Mouse (Mus musculus) hindbrain, postnatal 0 days (tissue): ENCODE measurements at regions not wholly inside any gene's neighbourhood (a gene's known extent, or its start where the extent isn't known, plus 50 kb on each side); places are given as distances from the start of the nearest gene placed in this dataset.

Source experiments
- ATAC-seq: fragments of 200-750 bp; cut with Nextera tagmentation; 2 replicates; pipeline ENCODE4 v1.8.0; 2017; ENCODE audit warnings: mild to moderate bottlenecking, moderate TSS enrichment, moderate library complexity
- DNase-seq: peaks from one replicate; pipeline ENCODE4 v3.0.0-alpha.2; 2015; ENCODE audit warnings: low spot score
- H3K27ac ChIP-seq: fragments of 300-500 bp; sonication (generic); 2 replicates; pipeline ENCODE4 v1.5.1; 2014; ENCODE audit warnings: mild to moderate bottlenecking
- H3K27me3 ChIP-seq: fragments of 300-500 bp; sonication (generic); 2 replicates; pipeline ENCODE4 v1.6.1; 2014; ENCODE audit warnings: low read length, mixed read lengths; ENCODE audit not compliant: insufficient read depth
- H3K36me3 ChIP-seq: fragments of 300-500 bp; sonication (generic); 2 replicates; pipeline ENCODE4 v1.6.1; 2014; ENCODE audit warnings: low read length, mixed read lengths; ENCODE audit not compliant: insufficient read depth
- H3K4me1 ChIP-seq: fragments of 300-500 bp; sonication (generic); 2 replicates; pipeline ENCODE4 v1.6.1; 2014; ENCODE audit warnings: antibody characterized with exemption, low read length, mixed read lengths; ENCODE audit not compliant: insufficient read depth
- H3K4me2 ChIP-seq: fragments of 300-500 bp; sonication (generic); 2 replicates; pipeline ENCODE4 v1.6.1; 2014; ENCODE audit warnings: low read depth, mild to moderate bottlenecking, low read length, moderate library complexity, mixed read lengths
- H3K4me3 ChIP-seq: fragments of 300-500 bp; sonication (generic); 2 replicates; pipeline ENCODE4 v1.5.1; 2014; ENCODE audit warnings: low read length
- H3K9ac ChIP-seq: fragments of 300-500 bp; sonication (generic); replicated peaks from 2 replicates; pipeline ENCODE4 v1.6.1; 2014; ENCODE audit warnings: mild to moderate bottlenecking, low read length, moderate library complexity, mixed read lengths
- H3K9me3 ChIP-seq: fragments of 300-500 bp; sonication (generic); 2 replicates; pipeline ENCODE4 v1.6.1; 2016; ENCODE audit warnings: low read length, mixed read lengths
- CTCF ChIP-seq: IDR thresholded peaks from 2 replicates; pipeline ENCODE4 v1.5.1; 2016; ENCODE audit warnings: antibody characterized with exemption, control low read depth, low read depth
- WGBS: fragments of 180-500 bp; shearing (Covaris S2); extraction: QIAGEN DNeasy Blood & Tissue Kit; methylation state at CpG from one replicate; pipeline ENCODE4 v1.1.7; 2014; 5-methylcytosine and 5-hydroxymethylcytosine counted together

GRCm38 (mm10) chr3:128149216-128149615 is 253.1 kb upstream of the Fam241a start:
- H3K27ac ChIP-seq = no peak overlapping the region
- no peak for TF ChIP-seq CTCF
- no peak overlapping the region for H3K4me3 ChIP-seq
- H3K9me3 ChIP-seq = no peaks in the 10 kb centered on the region
- no peak overlapping the region for H3K4me2 ChIP-seq
- DNase-seq = no peak
- 75% methylated on average over 8 of the region's 8 CpGs for WGBS
- no peaks in the 10 kb centered on the region for H3K36me3 ChIP-seq
- H3K4me1 ChIP-seq = no peaks in the 10 kb centered on the region
- no peak overlapping the region for H3K9ac ChIP-seq
- ATAC-seq = no peak
- H3K27me3 ChIP-seq = no peaks in the 10 kb centered on the region

GRCm38 (mm10) chr3:128145329-128145728 is 249.2 kb upstream of the Fam241a start:
- DNase-seq (no peak), ATAC-seq (no peak)
- Histone ChIP-seq H3K27me3 (no peaks in the 10 kb centered on the region), H3K9me3 (no peaks in the 10 kb centered on the region), H3K4me1 (no peaks in the 10 kb centered on the region), H3K27ac (no peak overlapping the region), H3K4me2 (no peak overlapping the region), H3K4me3 (no peak overlapping the region), H3K9ac (no peak overlapping the region), H3K36me3 (no peaks in the 10 kb centered on the region)
- 85% methylated on average over 7 of the region's 7 CpGs for WGBS
- TF ChIP-seq CTCF = no peak

- Histone ChIP-seq H3K27me3 (no peaks in the 10 kb centered on the region), H3K4me2 (no peak overlapping the region), H3K9me3 (no peaks in the 10 kb centered on the region), H3K36me3 (no peaks in the 10 kb centered on the region), H3K9ac (no peak overlapping the region), H3K27ac (no peak overlapping the region), H3K4me3 (no peak overlapping the region), H3K4me1 (no peaks in the 10 kb centered on the region)
- no peak for TF ChIP-seq CTCF
- no peak for ATAC-seq
- DNase-seq = no peak
- 88% methylated on average over 5 of the region's 5 CpGs for WGBS
Observed at GRCm38 (mm10) chr3:128127836-128128235, 231.7 kb upstream of the Fam241a start.

GRCm38 (mm10) chr3:128126664-128127063 is 230.5 kb upstream of the Fam241a start:
- Histone ChIP-seq H3K36me3 (no peaks in the 10 kb centered on the region), H3K9ac (no peak overlapping the region), H3K4me1 (no peaks in the 10 kb centered on the region), H3K27ac (no peak overlapping the region), H3K27me3 (no peaks in the 10 kb centered on the region), H3K9me3 (no peaks in the 10 kb centered on the region), H3K4me2 (no peak overlapping the region), H3K4me3 (no peak overlapping the region)
- DNase-seq (no peak), ATAC-seq (no peak)
- WGBS = 62% methylated on average over 3 of the region's 3 CpGs
- no peak for TF ChIP-seq CTCF

GRCm38 (mm10) chr3:128122111-128122510 is 226.0 kb upstream of the Fam241a start:
- no peaks in the 10 kb centered on the region for H3K36me3 ChIP-seq
- H3K9ac ChIP-seq = no peak overlapping the region
- no peaks in the 10 kb centered on the region for H3K4me1 ChIP-seq
- no peaks in the 10 kb centered on the region for H3K27me3 ChIP-seq
- H3K27ac ChIP-seq = no peak overlapping the region
- H3K9me3 ChIP-seq = no peaks in the 10 kb centered on the region
- no peak overlapping the region for H3K4me3 ChIP-seq
- no peak for TF ChIP-seq CTCF
- WGBS = 80% methylated on average over 6 of the region's 6 CpGs
- no peak for ATAC-seq
- H3K4me2 ChIP-seq = no peak overlapping the region
- no peak for DNase-seq

GRCm38 (mm10) chr3:128120647-128121440 is 224.7 kb upstream of the Fam241a start:
- DNase-seq = no peak
- TF ChIP-seq CTCF = no peak
- H3K4me1 ChIP-seq = no peaks in the 10 kb centered on the region
- no peak overlapping the region for H3K4me2 ChIP-seq
- H3K27ac ChIP-seq = no peak overlapping the region
- H3K9me3 ChIP-seq = no peaks in the 10 kb centered on the region
- 78% methylated on average over 6 of the region's 6 CpGs for WGBS
- no peak overlapping the region for H3K9ac ChIP-seq
- H3K4me3 ChIP-seq = no peak overlapping the region
- H3K36me3 ChIP-seq = no peaks in the 10 kb centered on the region
- no peaks in the 10 kb centered on the region for H3K27me3 ChIP-seq
- no peak for ATAC-seq

- WGBS = 27% methylated on average over 3 of the region's 3 CpGs
Observed at GRCm38 (mm10) chr3:128113209-128113608, 217.1 kb upstream of the Fam241a start.

More at GRCm38 (mm10) chr3:128113209-128113608, 217.1 kb upstream of the Fam241a start:
- Histone ChIP-seq H3K4me2 (no peak overlapping the region), H3K9ac (no peak overlapping the region), H3K36me3 (no peaks in the 10 kb centered on the region), H3K4me1 (no peaks in the 10 kb centered on the region), H3K9me3 (no peaks in the 10 kb centered on the region), H3K27me3 (no peaks in the 10 kb centered on the region), H3K27ac (no peak overlapping the region), H3K4me3 (no peak overlapping the region)
- TF ChIP-seq CTCF = no peak
- DNase-seq (no peak), ATAC-seq (0 out of 2 replicates have a peak, but pooled peaks have one; percentile 5)
